Mouse (Mus musculus) frontal cortex, postnatal 10 days (tissue): ENCODE results near the gene Hist1h1a.
A peak's percentile ranks its signal among the peaks of the same experiment; 100 is the strongest.

ENCODE experiments used
- DNase-seq, 2 experiments: peaks; one replicate each; pipeline ENCODE4 v3.0.0; 2022; ENCODE audit warnings: low spot score in 2 of 2, mixed read lengths in 1 of 2

Gene Hist1h1a

DNA sequence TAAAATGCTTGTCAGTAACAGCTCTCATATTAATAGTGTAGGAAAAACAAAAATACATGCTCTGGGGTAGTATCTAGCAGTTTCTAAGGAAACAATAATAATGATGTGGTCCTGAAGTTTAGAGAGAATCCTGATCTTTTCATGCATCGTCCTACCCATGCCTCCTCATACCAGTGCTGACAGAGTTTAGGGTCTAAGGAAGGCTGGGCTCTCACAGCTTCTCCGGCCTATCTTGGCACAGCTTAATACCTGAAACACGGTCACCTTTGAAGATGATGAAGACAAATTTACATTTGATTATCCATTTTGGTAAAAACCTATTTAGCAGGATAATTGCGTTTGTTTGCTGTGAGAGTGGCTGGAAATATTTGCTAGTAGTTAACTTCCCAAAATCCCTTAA lies 19.5 kb upstream of the Hist1h1a start:
- no peak for DNase-seq

DNA sequence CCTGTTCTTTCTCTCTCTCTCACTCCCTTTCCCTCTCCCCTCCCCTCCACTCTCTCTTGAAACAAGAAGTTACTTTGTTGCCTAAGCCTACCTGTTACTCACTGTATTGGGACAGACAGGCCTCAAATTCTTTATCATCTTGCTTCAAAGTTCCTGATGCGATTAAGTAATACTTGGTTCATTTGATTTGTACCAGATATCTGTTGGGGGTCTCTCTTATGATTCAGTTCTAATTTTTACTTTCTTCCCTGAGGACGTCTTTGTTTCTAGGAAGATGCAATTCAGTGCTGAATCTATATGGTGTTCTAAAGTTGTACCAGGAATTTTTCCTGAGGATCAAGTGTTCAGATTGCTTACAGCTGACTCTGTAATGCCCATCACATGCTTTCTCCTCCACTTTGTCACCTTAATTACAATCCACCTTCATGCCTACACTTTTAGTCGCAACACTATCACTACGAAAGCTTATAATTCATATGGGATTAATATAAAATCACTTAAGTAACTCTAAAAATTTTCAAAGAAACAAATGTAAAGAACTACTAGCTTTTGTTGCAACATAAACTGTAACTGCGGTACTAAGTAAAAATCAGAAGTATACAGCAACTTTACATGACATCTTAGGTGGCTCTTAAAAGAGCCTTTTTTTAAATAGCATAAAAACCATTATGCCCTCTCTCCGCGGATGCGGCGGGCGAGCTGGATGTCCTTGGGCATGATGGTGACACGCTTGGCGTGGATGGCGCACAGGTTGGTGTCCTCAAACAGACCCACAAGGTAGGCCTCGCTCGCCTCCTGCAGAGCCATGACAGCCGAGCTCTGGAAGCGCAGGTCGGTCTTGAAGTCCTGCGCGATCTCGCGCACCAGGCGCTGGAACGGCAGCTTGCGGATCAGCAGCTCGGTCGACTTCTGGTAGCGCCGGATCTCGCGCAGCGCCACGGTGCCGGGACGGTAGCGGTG lies 18.8 kb upstream of the Hist1h1a start:
- DNase-seq, result no peak

DNA sequence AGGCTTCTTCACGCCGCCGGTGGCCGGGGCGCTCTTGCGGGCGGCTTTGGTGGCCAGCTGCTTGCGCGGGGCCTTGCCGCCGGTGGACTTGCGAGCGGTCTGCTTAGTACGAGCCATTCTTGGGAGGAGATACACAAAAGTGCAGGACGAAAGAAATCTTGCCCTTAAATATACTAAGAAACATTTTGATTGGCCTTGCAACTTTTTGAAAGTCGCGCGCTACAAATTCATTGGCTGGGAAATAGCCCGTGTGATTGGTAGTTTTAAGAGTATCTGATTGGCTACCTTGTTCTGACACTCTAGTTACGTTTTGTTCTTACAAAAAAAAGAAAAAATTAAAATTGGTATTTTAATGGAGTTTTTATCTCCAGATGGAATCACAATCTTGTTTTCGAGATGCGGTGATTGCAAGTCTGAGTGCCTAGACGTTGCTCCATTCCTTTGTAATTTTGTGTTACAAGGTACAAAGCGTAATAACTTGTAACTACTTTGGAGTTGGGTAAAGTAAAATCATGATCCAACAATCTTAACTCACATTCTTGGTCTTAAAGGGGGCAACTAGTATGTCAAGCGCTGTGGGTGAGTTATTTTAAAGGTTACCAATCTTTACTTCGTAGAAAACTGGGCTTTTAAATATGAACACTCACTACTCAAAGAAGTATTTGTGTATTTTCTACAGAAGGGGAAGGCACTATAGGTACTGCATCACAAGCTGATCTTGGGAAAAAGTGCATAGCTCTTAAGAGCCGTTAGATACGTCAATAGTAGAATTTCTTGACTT lies 17.9 kb upstream of the Hist1h1a start, which contains the start of gene Hist1h3c:
Gene Hist1h3c (minus strand): TSS at position 222 of the 781 bp plus-strand sequence.
- DNase-seq, result peak; percentile 62 to 84

DNA sequence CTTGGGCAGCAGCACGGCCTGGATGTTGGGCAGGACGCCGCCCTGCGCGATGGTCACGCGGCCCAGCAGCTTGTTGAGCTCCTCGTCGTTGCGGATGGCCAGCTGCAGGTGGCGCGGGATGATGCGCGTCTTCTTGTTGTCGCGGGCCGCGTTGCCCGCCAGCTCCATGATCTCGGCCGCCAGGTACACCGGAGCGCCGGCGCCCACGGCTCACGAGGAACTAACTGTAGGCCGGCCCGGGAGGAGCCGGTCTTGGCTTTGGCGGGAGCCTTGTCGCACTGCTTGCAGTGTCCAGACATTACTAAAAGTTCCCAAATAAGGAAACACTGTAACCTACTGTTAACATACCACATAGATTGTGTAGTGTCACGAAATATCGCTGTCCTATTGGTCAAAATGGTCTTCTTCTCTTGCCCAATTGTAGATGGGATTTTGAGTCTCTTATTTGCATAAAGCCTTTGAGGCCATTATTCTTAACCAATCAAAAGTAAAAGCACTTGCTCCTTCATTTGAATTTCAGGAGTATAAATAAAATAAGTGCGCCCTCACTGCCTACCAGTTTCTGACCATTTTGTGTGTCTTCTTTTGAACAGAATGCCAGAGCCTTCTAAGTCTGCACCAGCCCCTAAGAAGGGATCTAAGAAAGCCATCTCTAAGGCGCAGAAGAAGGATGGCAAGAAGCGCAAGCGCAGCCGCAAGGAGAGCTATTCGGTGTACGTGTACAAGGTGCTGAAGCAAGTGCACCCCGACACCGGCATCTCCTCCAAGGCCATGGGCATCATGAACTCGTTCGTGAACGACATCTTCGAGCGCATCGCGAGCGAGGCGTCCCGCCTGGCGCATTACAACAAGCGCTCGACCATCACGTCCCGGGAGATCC lies 17.0 kb upstream of the Hist1h1a start, which contains the start of gene Hist1h2bb:
Gene Hist1h2bb (plus strand): TSS at position 534 of the 880 bp plus-strand sequence.
- peak; percentile 71 to 77 for DNase-seq

DNA sequence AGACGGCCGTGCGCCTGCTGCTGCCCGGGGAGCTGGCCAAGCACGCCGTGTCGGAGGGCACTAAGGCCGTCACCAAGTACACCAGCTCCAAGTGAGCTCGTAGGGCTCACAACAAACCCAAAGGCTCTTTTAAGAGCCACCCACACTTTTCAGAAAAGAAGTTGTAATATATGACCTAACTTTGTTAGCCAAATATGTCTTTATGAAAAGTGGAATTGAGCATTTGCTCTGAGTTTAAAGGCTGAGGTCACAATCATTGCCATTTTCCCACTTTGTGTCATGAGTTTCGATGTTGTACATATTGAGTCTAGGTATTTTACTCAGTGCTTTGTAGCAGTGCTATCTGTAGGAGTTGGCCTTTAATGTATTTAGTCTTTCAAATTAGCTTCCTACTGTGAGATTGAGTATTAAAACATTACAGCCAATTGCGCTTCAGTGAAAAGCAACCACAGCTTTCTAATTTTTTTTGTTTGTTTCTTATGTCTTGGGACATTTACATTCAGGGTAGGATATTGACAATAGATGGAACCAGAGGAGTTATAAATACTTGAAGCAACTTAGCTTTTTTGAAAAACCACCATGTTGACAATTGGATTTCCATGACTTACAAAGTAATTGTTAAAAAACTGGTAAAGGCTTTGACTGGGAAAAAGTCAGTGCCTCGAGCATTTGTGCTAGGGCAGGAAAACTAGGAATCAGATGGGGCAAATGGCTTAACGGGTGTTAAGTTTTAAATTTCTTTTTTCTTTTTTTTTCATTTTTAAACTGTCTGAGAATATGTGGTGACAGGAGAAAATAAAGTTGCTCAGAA lies 16.2 kb upstream of the Hist1h1a start:
- DNase-seq, result no peak

DNA sequence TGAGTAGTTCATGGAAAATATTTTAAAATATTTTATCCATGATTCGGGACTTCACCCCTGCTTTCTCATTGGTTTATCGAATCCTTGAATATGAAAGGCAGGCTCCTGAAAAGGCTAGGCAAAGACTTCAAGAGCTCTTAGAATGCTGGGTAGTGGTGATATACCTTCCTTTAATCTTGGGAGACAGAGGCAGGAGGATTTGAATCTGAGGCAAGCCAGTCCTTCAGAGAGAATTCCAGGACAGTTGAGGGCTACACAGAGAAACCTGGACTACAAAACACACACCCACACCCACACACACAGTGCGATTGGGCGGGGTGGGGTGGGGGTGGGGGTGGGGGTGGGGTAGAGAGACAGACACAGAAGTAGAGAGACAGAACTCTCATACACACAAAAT lies 15.6 kb upstream of the Hist1h1a start:
- DNase-seq, result no peak

DNA sequence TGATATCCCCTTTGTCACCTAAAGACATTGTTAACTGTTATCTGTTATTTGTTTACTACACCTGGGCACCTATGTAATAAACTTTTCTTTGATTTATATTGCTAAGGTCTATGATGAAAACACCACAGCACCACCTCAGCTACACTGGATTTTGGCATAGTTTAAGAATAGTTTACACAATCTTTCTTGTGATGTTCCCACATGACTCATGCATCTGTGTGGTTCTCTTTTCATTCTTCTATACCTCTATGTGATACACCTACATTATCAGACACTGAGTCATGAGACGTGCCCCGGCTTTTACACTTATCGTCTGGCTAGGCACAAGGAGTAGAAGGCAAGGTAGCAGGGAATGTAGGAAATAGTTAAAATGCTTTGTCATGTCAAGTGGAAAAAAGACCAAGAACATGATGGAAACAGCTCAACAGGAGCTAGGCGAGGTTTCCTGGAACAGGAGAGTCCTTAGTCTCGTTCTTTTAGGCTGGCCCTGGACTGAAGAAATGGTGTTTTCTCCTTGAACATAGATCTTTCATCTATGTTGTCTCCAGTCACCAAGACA lies 13.8 kb upstream of the Hist1h1a start:
- DNase-seq, result no peak

DNA sequence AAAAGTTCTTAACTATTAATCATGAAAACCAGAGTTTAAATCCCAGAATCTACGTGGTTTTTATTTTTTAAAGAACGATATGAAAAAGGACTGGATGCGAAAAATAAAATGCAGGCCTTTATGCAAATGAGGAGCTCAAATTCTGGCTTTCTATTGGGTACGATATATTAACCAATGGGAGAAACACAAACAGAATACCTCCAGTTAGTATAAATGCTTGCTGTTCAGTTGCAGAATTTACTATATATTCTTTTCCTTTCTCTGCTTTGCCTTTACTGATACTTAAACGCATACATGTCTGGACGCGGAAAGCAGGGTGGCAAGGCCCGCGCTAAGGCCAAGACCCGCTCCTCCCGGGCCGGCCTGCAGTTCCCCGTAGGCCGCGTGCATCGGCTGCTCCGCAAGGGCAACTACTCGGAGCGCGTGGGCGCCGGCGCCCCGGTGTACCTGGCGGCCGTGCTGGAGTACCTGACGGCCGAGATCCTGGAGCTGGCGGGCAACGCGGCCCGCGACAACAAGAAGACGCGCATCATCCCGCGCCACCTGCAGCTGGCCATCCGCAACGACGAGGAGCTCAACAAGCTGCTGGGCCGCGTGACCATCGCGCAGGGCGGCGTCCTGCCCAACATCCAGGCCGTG lies 12.5 kb upstream of the Hist1h1a start, which contains the start of gene Hist1h2ab:
Gene Hist1h2ab (plus strand): TSS at position 288 of the 639 bp plus-strand sequence.
- DNase-seq, result peak in 1 of 2 experiments; percentile 43

DNA sequence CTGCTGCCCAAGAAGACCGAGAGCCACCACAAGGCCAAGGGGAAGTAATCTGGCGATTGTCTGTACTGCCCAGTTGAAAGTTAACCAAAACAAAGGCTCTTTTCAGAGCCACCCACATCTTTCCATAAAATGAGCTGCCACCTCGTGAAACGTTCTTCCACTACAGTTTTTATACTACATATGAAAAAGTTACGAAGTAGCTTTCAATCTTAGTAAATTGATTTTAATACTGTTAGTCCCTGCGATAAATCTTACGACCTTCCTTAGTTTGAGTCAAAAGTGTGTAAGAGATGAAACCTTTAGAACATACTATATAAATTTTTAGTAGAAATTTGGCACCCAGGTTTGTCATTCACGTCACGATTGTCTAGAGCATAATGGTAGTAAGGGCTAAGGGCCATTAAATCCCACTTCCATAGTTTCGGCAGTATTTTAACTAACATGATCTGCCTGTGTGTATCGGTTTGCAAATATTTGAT lies 11.9 kb upstream of the Hist1h1a start:
- no peak for DNase-seq

DNA sequence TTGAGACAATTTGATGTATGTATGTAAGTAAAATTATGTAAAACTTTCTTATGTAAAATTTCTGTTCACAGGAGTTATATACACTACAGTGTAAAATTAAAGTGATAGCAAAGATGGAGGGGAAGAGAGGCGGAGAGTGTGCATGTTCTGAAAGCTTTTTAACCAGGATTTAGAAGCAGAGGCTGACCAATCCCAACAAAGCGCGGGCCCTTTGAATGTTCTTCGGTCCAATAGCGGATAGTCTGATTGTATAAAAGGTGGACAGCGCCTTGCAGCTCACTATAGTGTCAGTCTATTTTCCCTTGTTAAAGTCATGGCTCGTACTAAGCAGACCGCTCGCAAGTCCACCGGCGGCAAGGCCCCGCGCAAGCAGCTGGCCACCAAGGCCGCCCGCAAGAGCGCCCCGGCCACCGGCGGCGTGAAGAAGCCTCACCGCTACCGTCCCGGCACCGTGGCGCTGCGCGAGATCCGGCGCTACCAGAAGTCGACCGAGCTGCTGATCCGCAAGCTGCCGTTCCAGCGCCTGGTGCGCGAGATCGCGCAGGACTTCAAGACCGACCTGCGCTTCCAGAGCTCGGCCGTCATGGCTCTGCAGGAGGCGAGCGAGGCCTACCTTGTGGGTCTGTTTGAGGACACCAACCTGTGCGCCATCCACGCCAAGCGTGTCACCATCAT lies 11.3 kb upstream of the Hist1h1a start, which contains the start of gene Hist1h3b:
Gene Hist1h3b (plus strand): TSS at position 201 of the 675 bp plus-strand sequence.
- peak; percentile 82 to 90 for DNase-seq

DNA sequence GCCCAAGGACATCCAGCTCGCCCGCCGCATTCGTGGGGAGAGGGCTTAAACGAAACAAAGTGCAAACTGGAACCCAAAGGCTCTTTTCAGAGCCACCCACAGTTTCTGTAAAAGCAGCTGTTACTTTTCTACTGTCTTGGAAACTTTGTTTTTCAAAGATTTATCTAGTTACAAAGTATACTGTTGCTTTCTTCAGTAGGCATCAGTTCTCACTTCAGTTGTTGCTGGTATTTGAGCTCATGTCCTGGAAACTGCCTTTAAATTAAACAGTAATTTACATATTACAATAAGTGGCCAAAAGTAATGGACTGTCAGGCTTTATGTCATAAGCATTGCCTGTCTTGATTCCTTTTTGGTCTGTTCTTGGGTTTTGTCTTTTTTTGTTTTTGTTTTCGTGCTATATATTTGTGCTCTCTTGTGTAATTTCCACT lies 10.7 kb upstream of the Hist1h1a start:
- DNase-seq, result no peak

DNA sequence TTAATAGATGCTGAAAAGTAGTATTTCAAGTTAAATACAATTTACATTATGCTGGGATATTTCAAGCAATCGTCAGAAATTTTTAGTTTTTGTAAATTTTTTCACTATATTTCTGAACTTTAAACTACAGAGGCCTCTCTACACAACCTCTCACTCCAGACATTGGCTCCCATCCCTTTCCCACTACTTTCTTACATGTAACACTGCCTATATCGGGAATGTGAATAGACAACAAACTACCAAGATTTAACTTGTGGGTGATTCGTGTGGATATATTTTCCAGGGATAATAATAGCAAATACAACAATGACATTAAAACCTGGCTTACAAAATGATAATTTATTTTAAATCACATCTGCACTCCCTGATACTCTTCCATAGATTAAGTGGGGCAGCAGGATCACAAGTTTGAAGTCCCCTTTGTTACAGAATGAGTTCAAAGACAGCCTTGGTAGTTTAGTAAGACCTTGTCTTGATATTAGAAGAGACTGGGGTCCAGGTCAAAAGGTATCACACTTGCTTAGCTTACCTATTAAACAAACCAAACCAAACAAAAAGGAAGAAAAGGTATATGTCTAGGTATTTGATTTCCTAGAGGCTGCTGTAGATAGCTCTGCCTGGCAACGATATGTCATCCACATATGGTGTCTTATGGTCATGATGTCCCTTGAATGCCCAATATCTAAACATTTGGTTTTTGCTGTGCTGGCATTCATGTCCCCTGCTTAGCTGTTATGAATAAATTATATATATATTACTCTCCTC lies 10.0 kb upstream of the Hist1h1a start:
- DNase-seq, result no peak

DNA sequence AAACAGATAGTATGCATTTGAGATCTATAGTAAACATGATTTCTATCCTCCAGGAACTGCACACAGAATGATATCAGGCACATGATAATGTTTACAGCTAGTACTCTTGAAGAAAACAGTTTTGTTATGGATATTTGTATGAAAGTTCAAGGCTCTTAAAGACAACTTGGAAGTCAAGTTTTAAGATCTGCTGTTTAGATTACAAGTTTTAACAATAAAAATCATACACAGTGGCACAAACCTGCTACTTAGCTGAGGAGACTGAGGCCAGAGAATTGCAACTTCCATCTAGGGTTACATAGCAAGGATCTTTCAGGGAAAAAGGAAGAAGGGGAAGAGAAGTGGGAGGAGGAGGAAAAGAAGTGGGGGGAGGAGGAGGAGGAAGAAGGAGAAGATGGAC lies 8.5 kb upstream of the Hist1h1a start:
- DNase-seq, result no peak

DNA sequence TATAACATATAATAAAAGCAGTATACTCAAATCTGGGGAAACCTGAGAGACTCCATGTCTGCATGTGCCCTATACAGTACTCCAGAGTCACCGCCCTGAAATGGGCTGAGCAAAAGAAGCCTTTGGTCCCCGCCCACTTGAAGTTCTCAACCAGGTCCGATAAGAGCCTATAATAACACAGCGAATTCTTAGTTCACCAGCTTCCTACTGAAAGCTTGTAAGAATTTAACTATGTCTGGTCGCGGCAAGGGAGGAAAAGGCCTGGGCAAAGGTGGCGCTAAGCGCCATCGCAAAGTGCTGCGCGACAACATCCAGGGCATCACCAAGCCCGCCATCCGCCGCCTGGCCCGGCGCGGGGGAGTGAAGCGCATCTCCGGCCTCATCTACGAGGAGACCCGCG lies 6.7 kb upstream of the Hist1h1a start, which contains the start of gene Hist1h4b:
Gene Hist1h4b (plus strand): TSS at position 224 of the 400 bp plus-strand sequence.
- peak; percentile 84 to 85 for DNase-seq

DNA sequence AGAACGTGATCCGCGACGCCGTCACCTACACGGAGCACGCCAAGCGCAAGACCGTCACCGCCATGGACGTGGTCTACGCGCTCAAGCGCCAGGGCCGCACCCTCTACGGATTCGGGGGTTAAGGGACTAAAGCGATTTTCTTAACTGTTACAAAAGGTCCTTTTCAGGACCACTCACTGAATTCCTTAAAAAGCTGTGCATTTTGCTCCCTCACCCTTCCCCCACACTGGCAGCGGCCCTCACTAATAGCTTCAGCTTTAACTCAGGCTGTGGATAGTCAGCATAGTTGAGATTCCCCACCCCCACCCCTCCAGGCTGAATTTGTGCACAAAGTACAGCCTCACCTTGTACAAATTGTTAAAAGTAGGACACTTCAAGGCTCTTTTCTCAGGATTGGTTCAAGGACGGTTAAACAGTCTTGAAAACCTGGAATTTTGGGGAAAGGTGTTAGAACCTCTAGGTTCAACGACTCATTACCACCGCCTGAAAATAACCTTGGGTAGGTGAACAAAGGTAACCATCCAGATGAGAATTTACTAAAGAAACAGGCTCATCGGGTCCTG lies 6.2 kb upstream of the Hist1h1a start:
- DNase-seq, result no peak

DNA sequence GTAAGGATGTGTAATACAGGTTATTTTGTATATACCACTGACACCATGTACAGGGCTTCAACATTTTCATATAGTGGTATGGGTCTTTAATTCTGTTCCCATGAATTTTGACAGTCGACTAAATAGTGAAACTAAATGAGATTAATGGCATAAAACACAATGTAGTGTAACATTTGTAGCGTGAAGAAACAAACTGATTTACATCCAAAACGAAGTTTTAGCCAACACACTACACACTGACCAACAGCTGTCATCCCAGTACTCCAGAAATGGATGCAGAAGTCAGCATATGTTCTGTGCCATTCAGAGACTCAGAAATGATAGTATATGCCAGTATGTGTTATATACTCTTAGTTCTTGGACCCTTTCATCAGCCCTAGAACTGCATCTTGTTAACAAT lies 5.5 kb upstream of the Hist1h1a start:
- no peak for DNase-seq

DNA sequence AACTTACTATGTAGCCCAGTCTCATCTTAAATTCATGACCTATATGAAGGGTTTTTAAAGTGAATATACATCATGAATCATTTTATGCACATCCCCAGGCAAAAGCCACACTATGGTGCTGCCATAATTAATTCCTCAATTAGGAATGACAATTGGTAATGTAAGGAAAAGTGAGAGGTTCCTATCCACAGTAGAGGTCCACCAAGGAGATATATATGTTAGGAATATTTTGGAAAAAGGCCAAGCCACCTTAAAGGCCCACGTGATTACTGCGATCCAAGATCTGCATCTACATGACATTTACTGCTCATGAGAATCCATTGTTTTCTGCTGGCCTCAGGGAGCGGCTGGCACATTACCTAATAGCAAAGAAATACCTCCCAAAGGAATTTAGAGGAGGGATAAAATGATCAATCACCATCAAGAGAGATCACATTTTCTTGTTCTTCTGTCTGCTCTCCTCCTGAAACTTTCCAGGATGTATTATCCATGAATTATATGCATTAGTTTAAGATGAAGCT lies 4.2 kb upstream of the Hist1h1a start:
- no peak for DNase-seq

DNA sequence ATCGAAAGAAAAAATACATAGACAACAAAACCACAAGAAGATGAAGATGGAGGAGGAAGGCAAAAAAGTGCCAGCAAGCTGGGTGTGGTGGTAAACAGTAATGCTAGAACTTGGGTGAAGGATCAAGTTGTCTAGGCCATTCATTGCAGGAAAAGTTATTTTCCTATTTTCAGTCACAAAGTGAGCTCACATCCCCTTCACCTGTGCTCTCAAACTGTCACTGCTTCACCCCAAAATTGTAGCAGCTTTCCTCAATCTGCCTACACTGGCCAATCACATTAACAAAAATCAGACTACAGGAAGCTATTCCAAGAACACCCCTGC lies 3.6 kb upstream of the Hist1h1a start:
- DNase-seq, result no peak
